Mouse (Mus musculus) left cerebral cortex, postnatal 14 days (tissue): Measurements from ENCODE around the gene Limch1. TPM values are rescaled to one million over a fixed set of nuclear protein-coding genes. Genes with fewer than 3 reads are reported as not detected.

Experiments used
- DNase-seq, 2 experiments: peaks; one replicate each; pipeline ENCODE4 v3.0.0; 2021 to 2022; ENCODE audit warnings: low spot score in 2 of 2, mixed read lengths in 1 of 2
- intact Hi-C: fragments of 180-260 bp; cut with DNase I; formaldehyde crosslinking; loops from one replicate; pipeline ENCODE4 v1.15.1; 2025
- total RNA-seq, 2 experiments: library from RNA; stranded (reverse); gene quantifications; 2 replicates each; pipeline ENCODE4 v1.2.3; 2021

The Limch1 gene
- total RNA-seq, 2 experiments from 2014 or later = 101 TPM

- no peak for DNase-seq
- intact Hi-C loops = no loop called here
These were observed 197.9 kb downstream of the Limch1 start for GRCm38 (mm10) chr5:66943521-66943920.

- intact Hi-C loops = no loop called here
- peak; percentile 30 to 34 for DNase-seq
These were observed 202.3 kb downstream of the Limch1 start for GRCm38 (mm10) chr5:66947958-66948357.

- DNase-seq = no peak
These were observed 203.6 kb downstream of the Limch1 start for GRCm38 (mm10) chr5:66949098-66949692.

GRCm38 (mm10) chr5:66953375-66953774 is 207.7 kb downstream of the Limch1 start:
- intact Hi-C loops = no loop called here
- no peak for DNase-seq

More at GRCm38 (mm10) chr5:66949098-66949692, 203.6 kb downstream of the Limch1 start:
- intact Hi-C loops = no loop called here

GRCm38 (mm10) chr5:66953971-66954644 is 208.5 kb downstream of the Limch1 start:
- intact Hi-C loops = no loop called here
- no peak for DNase-seq

- intact Hi-C loops = no loop called here
- DNase-seq = no peak
These were observed 209.6 kb downstream of the Limch1 start for GRCm38 (mm10) chr5:66955245-66955644.

GRCm38 (mm10) chr5:66957656-66958055 is 212.0 kb downstream of the Limch1 start:
- no peak for DNase-seq
- intact Hi-C loops = no loop called here

- intact Hi-C loops = no loop called here
- DNase-seq = no peak
These were observed 212.5 kb downstream of the Limch1 start for GRCm38 (mm10) chr5:66958118-66958517.

GRCm38 (mm10) chr5:66959968-66960367 is 214.3 kb downstream of the Limch1 start:
- peak in 1 of 2 experiments; percentile 28 for DNase-seq
- intact Hi-C loops = no loop called here

- intact Hi-C loops = no loop called here
- no peak for DNase-seq
These were observed 219.8 kb downstream of the Limch1 start for GRCm38 (mm10) chr5:66965442-66965841.

GRCm38 (mm10) chr5:66967147-66967546 is 221.5 kb downstream of the Limch1 start:
- intact Hi-C loops = no loop called here
- DNase-seq = no peak

GRCm38 (mm10) chr5:66967646-66968045 is 222.0 kb downstream of the Limch1 start:
- intact Hi-C loops = no loop called here
- no peak for DNase-seq

- peak; percentile 52 to 64 for DNase-seq
- intact Hi-C loops = no loop called here
These were observed 222.6 kb downstream of the Limch1 start for GRCm38 (mm10) chr5:66968059-66968833.

- intact Hi-C loops = no loop called here
These were observed 223.5 kb downstream of the Limch1 start for GRCm38 (mm10) chr5:66968925-66969711.

GRCm38 (mm10) chr5:66975621-66976020 is 230.0 kb downstream of the Limch1 start:
- intact Hi-C loops = no loop called here
- DNase-seq = no peak

More at GRCm38 (mm10) chr5:66968925-66969711, 223.5 kb downstream of the Limch1 start:
- no peak for DNase-seq

- intact Hi-C loops = no loop called here
- peak; percentile 27 to 61 for DNase-seq
These were observed 233.9 kb downstream of the Limch1 start for GRCm38 (mm10) chr5:66979332-66980218.

GRCm38 (mm10) chr5:66980862-66981261 is 235.2 kb downstream of the Limch1 start:
- peak; percentile 63 to 65 for DNase-seq
- intact Hi-C loops = no loop called here

GRCm38 (mm10) chr5:66983104-66983503 is 237.5 kb downstream of the Limch1 start:
- DNase-seq = no peak
- intact Hi-C loops = no loop called here

- no peak for DNase-seq
- intact Hi-C loops = no loop called here
These were observed 243.3 kb downstream of the Limch1 start for GRCm38 (mm10) chr5:66988926-66989325.
